Mouse (Mus musculus): ENCODE data around the gene Nav2. TPM values are rescaled to one million over a fixed set of nuclear protein-coding genes. Genes with fewer than 3 reads are reported as not detected.

Nav2 gene
- polyA plus RNA-seq, 1 experiment: 21.9 TPM

DNA sequence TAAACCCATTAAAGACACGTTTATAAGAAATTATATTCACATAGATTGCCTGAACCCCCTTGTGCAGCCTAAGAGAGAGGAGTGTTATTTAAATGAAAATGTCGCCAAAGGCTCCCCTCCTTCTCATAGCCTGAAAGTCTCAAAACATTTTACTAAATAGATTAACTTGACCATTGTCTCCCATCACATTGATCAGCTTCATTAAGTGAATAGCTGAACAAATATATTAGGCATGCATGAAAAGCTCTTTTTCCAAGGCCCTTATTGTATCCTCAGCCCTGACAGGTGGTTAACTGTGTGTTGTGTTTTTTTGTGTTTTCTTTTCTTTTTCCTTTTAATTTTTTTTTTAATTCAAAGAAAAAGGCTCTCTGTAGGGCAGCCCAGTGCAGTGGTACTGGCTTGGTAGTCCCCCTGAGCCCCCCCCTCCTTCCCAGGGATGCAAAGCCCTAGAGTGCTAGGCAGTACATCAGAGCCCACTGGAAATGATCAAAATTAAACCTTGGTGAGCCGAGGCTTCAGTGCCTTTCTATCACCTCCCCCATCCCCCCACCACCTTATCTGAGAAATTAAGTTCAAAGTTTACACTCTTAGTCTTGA lies 732.3 kb downstream of the Nav2 start:
- TF ChIP-seq E2F4 (IDR thresholded peaks at IDR 0.05; ENCODE audit: insufficient read depth) (no peak), TCF3 (IDR thresholded peaks at IDR 0.05; ENCODE audit: insufficient read length, low read depth) (no peak), POLR2A (IDR thresholded peaks at IDR 0.05; ENCODE audit: insufficient read length, low read depth) (no peak), CEBPB (IDR thresholded peaks at IDR 0.05; ENCODE audit: insufficient read depth, poor library complexity, severe bottlenecking) (no peak), REST (IDR thresholded peaks at IDR 0.05; ENCODE audit: insufficient read depth, insufficient read length) (no peak), MYOG (IDR thresholded peaks at IDR 0.05; ENCODE audit: control insufficient read depth in 1 of 3, insufficient read depth in 1 of 3, insufficient read length in 2 of 3, low read depth in 2 of 3) (no peak), MAX (IDR thresholded peaks at IDR 0.05; ENCODE audit: low read depth) (no peak), TCF12 (IDR thresholded peaks at IDR 0.05; ENCODE audit: insufficient read depth, poor library complexity, severe bottlenecking) (no peak), POLR2AphosphoS2 (IDR thresholded peaks at IDR 0.05; ENCODE audit: insufficient read length, low read depth) (no peak), SRF (IDR thresholded peaks at IDR 0.05; ENCODE audit: control insufficient read depth, insufficient read length, low read depth) (no peak), MYOD1 (IDR thresholded peaks at IDR 0.05; ENCODE audit: control insufficient read depth in 1 of 3, insufficient read length in 2 of 3, low read depth in 2 of 3) (no peak), USF1 (IDR thresholded peaks at IDR 0.05; ENCODE audit: low read depth) (no peak)
- H3K4me3 ChIP-seq: no peak overlapping the region
- no peaks in the 10 kb centered on the region for H3K36me3 ChIP-seq (ENCODE audit: control insufficient read depth, insufficient read depth)
- H3K27me3 ChIP-seq (ENCODE audit: control insufficient read depth, insufficient read depth, insufficient read length): no peaks in the 10 kb centered on the region
- no peaks in the 10 kb centered on the region for H3K79me2 ChIP-seq (ENCODE audit: control insufficient read depth, insufficient read depth)
- H3ac ChIP-seq (ENCODE audit: control insufficient read depth, insufficient read length): no peak overlapping the region
- no peak overlapping the region for H3K4me2 ChIP-seq (ENCODE audit: low read depth)

Other genes with a start within 250 kb of the Nav2 start
- 9.9 TPM for gene Zdhhc13, start 119.7 kb upstream of the Nav2 start, polyA plus RNA-seq (2012; fragmentation: generic; extraction: Trizol)
- 158 TPM for gene Csrp3, start 60.7 kb upstream of the Nav2 start, polyA plus RNA-seq (2012; fragmentation: generic; extraction: Trizol)
- gene E2f8, start 27.1 kb upstream of the Nav2 start, polyA plus RNA-seq (2012; fragmentation: generic; extraction: Trizol): 19.7 TPM